Mouse (Mus musculus): Measurements from ENCODE around the gene Gm2026.
"Not testable (repeated sequence)": the region's sequence is repeated elsewhere in the genome, so short reads cannot be mapped to it uniquely, and the experiment has no call there.

Gene Gm2026

GRCm38 (mm10) chr2:175965031-175965430 is at the start of gene Gm2026:
TSS of gene Gm2026 (plus strand) at chr2:175965331.
- not testable (repeated sequence) for TF ChIP-seq GATA4 (IDR thresholded peaks at IDR 0.05; ENCODE audit: insufficient replicate concordance, low read length)

GRCm38 (mm10) chr2:175931000-175931399 is 34.1 kb upstream of the Gm2026 start, which contains the start of gene Zfp966:
TSS of gene Zfp966 (minus strand) at chr2:175931100.
- TF ChIP-seq GATA4 (IDR thresholded peaks at IDR 0.05; ENCODE audit: insufficient replicate concordance, low read length), result not testable (repeated sequence)
